Mouse (Mus musculus): Measurements from ENCODE around the gene Lancl3. TPM values are rescaled to one million over a fixed set of nuclear protein-coding genes. Genes with fewer than 3 reads are reported as not detected.

Gene Lancl3
- total RNA-seq (2014; fragmentation: Nextera tagmentation) (not detected in 2 replicates), total RNA-seq (2017) (0.06 and 0.22 TPM in 2 replicates), polyA plus RNA-seq (2012) (not detected in 2 replicates)

DNA sequence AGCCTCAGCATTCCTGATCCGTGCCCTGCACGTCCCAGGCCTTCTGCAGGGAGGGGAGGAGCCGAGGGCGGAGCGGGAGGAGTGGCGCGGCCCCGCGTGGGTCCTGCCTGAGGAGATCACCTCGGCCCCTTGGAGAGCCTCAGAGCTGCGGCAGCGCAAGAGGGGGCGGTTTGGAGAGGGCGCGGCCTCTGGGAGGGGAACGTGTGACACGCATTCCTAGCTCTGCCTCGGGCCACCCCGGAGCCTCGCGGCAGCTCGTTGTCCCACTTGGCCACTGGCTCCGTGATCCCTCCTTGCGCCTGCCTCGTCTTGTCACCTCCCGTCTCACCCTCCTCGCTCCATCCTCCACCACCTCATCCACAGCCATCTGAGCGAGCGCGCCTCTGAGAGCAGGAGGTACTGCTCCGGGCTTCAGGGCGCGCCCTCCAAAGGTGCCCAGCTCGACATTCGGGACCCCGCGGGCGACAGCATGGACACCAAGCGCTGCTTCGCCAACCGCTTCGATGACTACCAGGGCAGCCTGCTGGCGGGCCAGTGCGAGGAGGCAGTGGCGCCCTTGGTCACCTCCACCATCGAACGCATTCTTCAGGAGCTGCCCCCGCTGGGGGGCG, at the start of gene Lancl3:
Lancl3 (plus strand) TSS at position 142 of the 611 bp plus-strand sequence.
- no peaks in the 10 kb centered on the region for H3K9me3 ChIP-seq (replicated peaks)
- DNase-seq (ENCODE audit: low spot score) (no peak), ATAC-seq (ENCODE audit: extremely low read depth, insufficient number of reproducible peaks, low FRiP score, poor library complexity, severe bottlenecking) (no peak)
- peaks cover 4% of the 10 kb centered on the region; the same call in 1 of the 2 replicates for H3K4me1 ChIP-seq (ENCODE audit: insufficient read depth, low read depth, low read length)
- no peak within 1 kb of the TSS for H3K4me3 ChIP-seq (ENCODE audit: low read depth, low read length)
- TF ChIP-seq TAL1 (conservative IDR thresholded peaks at IDR 0.05; ENCODE audit: low read depth, low read length): no peak
- no peak for TF ChIP-seq POLR2AphosphoS5 (IDR thresholded peaks at IDR 0.05; ENCODE audit: insufficient replicate concordance, low read depth, low read length)
- TF ChIP-seq CTCF (IDR thresholded peaks at IDR 0.05; ENCODE audit: low read depth, low read length): no peak
- no peak for TF ChIP-seq GATA1 (IDR thresholded peaks at IDR 0.05; ENCODE audit: borderline replicate concordance, low read length)
- TF ChIP-seq GATA2 (IDR thresholded peaks at IDR 0.05; ENCODE audit: borderline replicate concordance, low read depth, low read length): no peak
- H3K36me3 ChIP-seq (replicated peaks): no peaks in the 10 kb centered on the region
- H3K27me3 ChIP-seq (ENCODE audit: insufficient read depth, low read length): peaks cover 7% of the 10 kb centered on the region; the same call in 1 of the 2 replicates

DNA sequence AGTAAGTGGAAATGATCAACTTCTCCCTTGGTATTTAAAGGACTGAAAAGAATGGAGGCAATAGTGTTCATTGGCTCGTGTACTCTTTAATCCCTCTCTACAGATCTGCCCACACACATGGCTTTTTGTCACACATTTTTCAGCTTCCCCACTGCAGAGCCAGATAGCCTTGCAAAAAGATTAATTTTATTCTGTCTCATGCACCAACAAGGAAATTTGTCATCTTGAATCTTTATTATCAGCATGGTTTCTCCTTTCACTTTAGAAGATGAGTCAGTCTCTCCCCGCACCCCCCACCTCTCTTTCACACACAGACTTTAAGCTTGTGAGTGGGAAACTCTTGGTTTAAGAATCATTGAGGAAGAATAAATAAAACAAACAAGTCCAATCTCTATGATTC, 20.7 kb upstream of the Lancl3 start:
- no peak overlapping the region for H3K4me3 ChIP-seq (ENCODE audit: low read depth, low read length)
- H3K27me3 ChIP-seq (ENCODE audit: insufficient read depth, low read length): no peaks in the 10 kb centered on the region
- no peaks in the 10 kb centered on the region for H3K36me3 ChIP-seq (replicated peaks)
- TF ChIP-seq POLR2AphosphoS5 (IDR thresholded peaks at IDR 0.05; ENCODE audit: insufficient replicate concordance, low read depth, low read length) (no peak), GATA1 (IDR thresholded peaks at IDR 0.05; ENCODE audit: borderline replicate concordance, low read length) (no peak), TAL1 (conservative IDR thresholded peaks at IDR 0.05; ENCODE audit: low read depth, low read length) (no peak), GATA2 (IDR thresholded peaks at IDR 0.05; ENCODE audit: borderline replicate concordance, low read depth, low read length) (no peak), CTCF (IDR thresholded peaks at IDR 0.05; ENCODE audit: low read depth, low read length) (no peak)
- DNase-seq (ENCODE audit: low spot score) (no peak), ATAC-seq (ENCODE audit: extremely low read depth, insufficient number of reproducible peaks, low FRiP score, poor library complexity, severe bottlenecking) (no peak)
- no peaks in the 10 kb centered on the region for H3K4me1 ChIP-seq (ENCODE audit: insufficient read depth, low read depth, low read length)
- H3K9me3 ChIP-seq (replicated peaks): no peaks in the 10 kb centered on the region

GRCm38 (mm10) chrX:9181570-9181969, 18.1 kb upstream of the Lancl3 start:
- ATAC-seq (ENCODE audit: extremely low read depth, insufficient number of reproducible peaks, low FRiP score, poor library complexity, severe bottlenecking) (no peak), DNase-seq (ENCODE audit: low spot score) (no peak)
- Histone ChIP-seq H3K4me3 (ENCODE audit: low read depth, low read length) (no peak overlapping the region), H3K9me3 (replicated peaks) (no peaks in the 10 kb centered on the region), H3K4me1 (ENCODE audit: insufficient read depth, low read depth, low read length) (no peaks in the 10 kb centered on the region), H3K36me3 (replicated peaks) (no peaks in the 10 kb centered on the region), H3K27me3 (ENCODE audit: insufficient read depth, low read length) (no peaks in the 10 kb centered on the region)
- TF ChIP-seq GATA2 (IDR thresholded peaks at IDR 0.05; ENCODE audit: borderline replicate concordance, low read depth, low read length) (no peak), GATA1 (IDR thresholded peaks at IDR 0.05; ENCODE audit: borderline replicate concordance, low read length) (no peak), CTCF (IDR thresholded peaks at IDR 0.05; ENCODE audit: low read depth, low read length) (no peak), POLR2AphosphoS5 (IDR thresholded peaks at IDR 0.05; ENCODE audit: insufficient replicate concordance, low read depth, low read length) (no peak), TAL1 (conservative IDR thresholded peaks at IDR 0.05; ENCODE audit: low read depth, low read length) (no peak)

GRCm38 (mm10) chrX:9200380-9200917, 747 bp downstream of the Lancl3 start:
- ATAC-seq (ENCODE audit: extremely low read depth, insufficient number of reproducible peaks, low FRiP score, poor library complexity, severe bottlenecking) (no peak), DNase-seq (ENCODE audit: low spot score) (no peak)
- H3K4me1 ChIP-seq (ENCODE audit: insufficient read depth, low read depth, low read length): peaks cover 4% of the 10 kb centered on the region; the same call in 1 of the 2 replicates
- no peaks in the 10 kb centered on the region for H3K9me3 ChIP-seq (replicated peaks)
- no peak overlapping the region for H3K4me3 ChIP-seq (ENCODE audit: low read depth, low read length)
- H3K27me3 ChIP-seq (ENCODE audit: insufficient read depth, low read length): peaks cover 7% of the 10 kb centered on the region; the same call in 1 of the 2 replicates
- no peaks in the 10 kb centered on the region for H3K36me3 ChIP-seq (replicated peaks)
- no peak for TF ChIP-seq GATA2 (IDR thresholded peaks at IDR 0.05; ENCODE audit: borderline replicate concordance, low read depth, low read length)
- no peak for TF ChIP-seq CTCF (IDR thresholded peaks at IDR 0.05; ENCODE audit: low read depth, low read length)
- TF ChIP-seq TAL1 (conservative IDR thresholded peaks at IDR 0.05; ENCODE audit: low read depth, low read length): no peak
- no peak for TF ChIP-seq POLR2AphosphoS5 (IDR thresholded peaks at IDR 0.05; ENCODE audit: insufficient replicate concordance, low read depth, low read length)
- TF ChIP-seq GATA1 (IDR thresholded peaks at IDR 0.05; ENCODE audit: borderline replicate concordance, low read length): no peak

DNA sequence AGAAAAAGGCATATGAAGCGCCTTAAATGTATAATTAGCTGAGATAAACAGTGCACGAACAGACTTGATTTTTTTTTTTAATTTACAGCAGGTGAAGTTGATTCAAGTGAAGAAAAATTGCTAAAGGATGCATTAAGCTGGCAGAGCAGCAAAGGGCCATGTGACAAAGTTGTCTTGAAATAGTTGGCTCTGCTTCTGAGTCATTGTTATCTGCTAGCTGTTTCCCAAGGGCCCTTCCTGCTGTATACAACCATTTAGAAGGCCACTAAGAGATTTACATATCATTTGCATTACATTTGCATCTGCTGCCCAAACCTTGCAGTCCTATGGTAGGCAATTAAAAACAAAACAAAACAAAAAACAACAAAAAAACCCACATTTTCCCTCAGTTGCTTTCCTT, 2.3 kb downstream of the Lancl3 start:
- DNase-seq (ENCODE audit: low spot score): no peak
- no peak for TF ChIP-seq CTCF (IDR thresholded peaks at IDR 0.05; ENCODE audit: low read depth, low read length)
- TF ChIP-seq TAL1 (conservative IDR thresholded peaks at IDR 0.05; ENCODE audit: low read depth, low read length): no peak
- no peak for TF ChIP-seq GATA2 (IDR thresholded peaks at IDR 0.05; ENCODE audit: borderline replicate concordance, low read depth, low read length)
- TF ChIP-seq GATA1 (IDR thresholded peaks at IDR 0.05; ENCODE audit: borderline replicate concordance, low read length): no peak
- no peak for TF ChIP-seq POLR2AphosphoS5 (IDR thresholded peaks at IDR 0.05; ENCODE audit: insufficient replicate concordance, low read depth, low read length)
- Histone ChIP-seq H3K4me1 (ENCODE audit: insufficient read depth, low read depth, low read length) (peaks cover 4% of the 10 kb centered on the region; the same call in 1 of the 2 replicates), H3K27me3 (ENCODE audit: insufficient read depth, low read length) (peaks cover 7% of the 10 kb centered on the region; the same call in 1 of the 2 replicates), H3K36me3 (replicated peaks) (no peaks in the 10 kb centered on the region), H3K4me3 (ENCODE audit: low read depth, low read length) (no peak overlapping the region), H3K9me3 (replicated peaks) (no peaks in the 10 kb centered on the region)
- no peak for ATAC-seq (ENCODE audit: extremely low read depth, insufficient number of reproducible peaks, low FRiP score, poor library complexity, severe bottlenecking)

DNA sequence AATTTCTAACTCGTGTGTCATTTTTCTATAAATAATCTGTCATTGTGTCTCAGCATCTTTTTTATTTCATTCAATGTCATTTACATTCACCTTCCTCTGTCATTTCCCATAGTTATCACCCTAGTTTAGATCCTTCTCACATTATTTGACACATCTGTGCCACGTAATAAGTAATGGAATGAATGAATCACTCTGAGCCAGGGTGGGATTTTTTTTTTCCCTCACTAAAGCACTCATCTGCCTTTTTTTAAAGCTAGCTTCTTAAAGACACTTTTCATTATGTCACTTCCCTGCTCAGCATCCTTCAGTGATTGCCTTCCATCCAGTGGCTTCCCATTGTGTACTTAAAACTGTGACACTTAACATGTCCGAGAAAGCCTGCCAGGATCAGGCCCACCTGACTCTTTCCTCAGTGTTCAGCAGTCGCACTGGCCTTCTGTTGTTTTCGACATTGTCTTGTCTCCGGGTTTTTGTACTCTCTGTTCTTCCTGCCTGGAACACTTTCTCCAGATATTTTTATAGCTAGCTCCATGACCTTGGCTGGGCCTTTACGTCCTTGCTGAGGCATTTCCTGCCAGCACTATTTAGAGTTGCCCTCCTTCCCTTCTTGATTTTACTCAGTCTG, 3.2 kb downstream of the Lancl3 start:
- H3K4me1 ChIP-seq (ENCODE audit: insufficient read depth, low read depth, low read length): peaks cover 4% of the 10 kb centered on the region; the same call in 1 of the 2 replicates
- H3K36me3 ChIP-seq (replicated peaks): no peaks in the 10 kb centered on the region
- no peak overlapping the region for H3K4me3 ChIP-seq (ENCODE audit: low read depth, low read length)
- TF ChIP-seq CTCF (IDR thresholded peaks at IDR 0.05; ENCODE audit: low read depth, low read length) (no peak), GATA1 (IDR thresholded peaks at IDR 0.05; ENCODE audit: borderline replicate concordance, low read length) (no peak), GATA2 (IDR thresholded peaks at IDR 0.05; ENCODE audit: borderline replicate concordance, low read depth, low read length) (no peak), POLR2AphosphoS5 (IDR thresholded peaks at IDR 0.05; ENCODE audit: insufficient replicate concordance, low read depth, low read length) (no peak), TAL1 (conservative IDR thresholded peaks at IDR 0.05; ENCODE audit: low read depth, low read length) (no peak)
- peaks cover 7% of the 10 kb centered on the region; the same call in 1 of the 2 replicates for H3K27me3 ChIP-seq (ENCODE audit: insufficient read depth, low read length)
- DNase-seq (ENCODE audit: low spot score): no peak
- H3K9me3 ChIP-seq (replicated peaks): no peaks in the 10 kb centered on the region
- ATAC-seq (ENCODE audit: extremely low read depth, insufficient number of reproducible peaks, low FRiP score, poor library complexity, severe bottlenecking): no peak

Data from G1E (cell line).